Mouse (Mus musculus): ENCODE measurements around the gene Plce1. TPM values are rescaled to one million over a fixed set of nuclear protein-coding genes. Genes with fewer than 3 reads are reported as not detected.
"Not testable (repeated sequence)": the region's sequence is repeated elsewhere in the genome, so short reads cannot be mapped to it uniquely, and the experiment has no call there.

Plce1 gene
- polyA plus RNA-seq, 1 experiment, result 2.3 TPM

GRCm38 (mm10) chr19:38553551-38553950, 72.6 kb downstream of the Plce1 start:
- Histone ChIP-seq H3K4me3 (ENCODE audit: insufficient read depth, low read depth, low read length) (no peak overlapping the region), H3K4me1 (ENCODE audit: control insufficient read depth, insufficient read depth, low read length) (no peaks in the 10 kb centered on the region), H3K27ac (ENCODE audit: insufficient read depth, low read depth, low read length) (no peak overlapping the region), H3K27me3 (replicated peaks; ENCODE audit: control insufficient read depth, insufficient read depth, low read length) (no peaks in the 10 kb centered on the region), H3K36me3 (ENCODE audit: control insufficient read depth, insufficient read depth, low read length) (no peaks in the 10 kb centered on the region)
- 82% methylated on average over 2 of the region's 2 CpGs for WGBS
- no peak for DNase-seq
- TF ChIP-seq POLR2A (IDR thresholded peaks at IDR 0.05; ENCODE audit: low read depth, low read length) (no peak), CTCF (conservative IDR thresholded peaks at IDR 0.05; ENCODE audit: insufficient read depth, insufficient read length, low read depth, low read length) (no peak)

GRCm38 (mm10) chr19:38555399-38555798, 74.5 kb downstream of the Plce1 start:
- no peaks in the 10 kb centered on the region for H3K27me3 ChIP-seq (replicated peaks; ENCODE audit: control insufficient read depth, insufficient read depth, low read length)
- no peak overlapping the region for H3K4me3 ChIP-seq (ENCODE audit: insufficient read depth, low read depth, low read length)
- H3K4me1 ChIP-seq (ENCODE audit: control insufficient read depth, insufficient read depth, low read length), result no peaks in the 10 kb centered on the region
- TF ChIP-seq CTCF (conservative IDR thresholded peaks at IDR 0.05; ENCODE audit: insufficient read depth, insufficient read length, low read depth, low read length), result no peak
- TF ChIP-seq POLR2A (IDR thresholded peaks at IDR 0.05; ENCODE audit: low read depth, low read length), result no peak
- DNase-seq, result no peak
- no peaks in the 10 kb centered on the region for H3K36me3 ChIP-seq (ENCODE audit: control insufficient read depth, insufficient read depth, low read length)
- no peak overlapping the region for H3K27ac ChIP-seq (ENCODE audit: insufficient read depth, low read depth, low read length)
- 63% methylated on average over 3 of the region's 3 CpGs for WGBS

GRCm38 (mm10) chr19:38558816-38559215, 77.9 kb downstream of the Plce1 start:
- Histone ChIP-seq H3K27ac (ENCODE audit: insufficient read depth, low read depth, low read length) (no peak overlapping the region), H3K27me3 (replicated peaks; ENCODE audit: control insufficient read depth, insufficient read depth, low read length) (no peaks in the 10 kb centered on the region), H3K36me3 (ENCODE audit: control insufficient read depth, insufficient read depth, low read length) (no peaks in the 10 kb centered on the region), H3K4me3 (ENCODE audit: insufficient read depth, low read depth, low read length) (no peak overlapping the region), H3K4me1 (ENCODE audit: control insufficient read depth, insufficient read depth, low read length) (no peaks in the 10 kb centered on the region)
- DNase-seq, result peak; percentile 9
- 58% methylated on average over 1 of the region's 1 CpGs for WGBS
- no peak for TF ChIP-seq CTCF (conservative IDR thresholded peaks at IDR 0.05; ENCODE audit: insufficient read depth, insufficient read length, low read depth, low read length)
- TF ChIP-seq POLR2A (IDR thresholded peaks at IDR 0.05; ENCODE audit: low read depth, low read length), result no peak

- not testable (repeated sequence) for H3K27ac ChIP-seq (ENCODE audit: insufficient read depth, low read depth, low read length); H3K27me3 ChIP-seq (replicated peaks; ENCODE audit: control insufficient read depth, insufficient read depth, low read length); H3K4me1 ChIP-seq (ENCODE audit: control insufficient read depth, insufficient read depth, low read length); H3K36me3 ChIP-seq (ENCODE audit: control insufficient read depth, insufficient read depth, low read length); H3K4me3 ChIP-seq (ENCODE audit: insufficient read depth, low read depth, low read length)
- peak; percentile 30 for TF ChIP-seq CTCF (conservative IDR thresholded peaks at IDR 0.05; ENCODE audit: insufficient read depth, insufficient read length, low read depth, low read length)
- DNase-seq, result peak; percentile 5
- WGBS, result 87% methylated on average over 1 of the region's 1 CpGs
Measured at GRCm38 (mm10) chr19:38561887-38562286, 81.0 kb downstream of the Plce1 start.

- Histone ChIP-seq H3K27ac (ENCODE audit: insufficient read depth, low read depth, low read length) (no peak overlapping the region), H3K27me3 (replicated peaks; ENCODE audit: control insufficient read depth, insufficient read depth, low read length) (no peaks in the 10 kb centered on the region), H3K36me3 (ENCODE audit: control insufficient read depth, insufficient read depth, low read length) (no peaks in the 10 kb centered on the region), H3K4me1 (ENCODE audit: control insufficient read depth, insufficient read depth, low read length) (no peaks in the 10 kb centered on the region), H3K4me3 (ENCODE audit: insufficient read depth, low read depth, low read length) (no peak overlapping the region)
- DNase-seq, result no peak
- no peak for TF ChIP-seq CTCF (conservative IDR thresholded peaks at IDR 0.05; ENCODE audit: insufficient read depth, insufficient read length, low read depth, low read length)
- no peak for TF ChIP-seq POLR2A (IDR thresholded peaks at IDR 0.05; ENCODE audit: low read depth, low read length)
Measured at GRCm38 (mm10) chr19:38566156-38566555, 85.2 kb downstream of the Plce1 start.

GRCm38 (mm10) chr19:38566752-38567151, 85.8 kb downstream of the Plce1 start:
- H3K27ac ChIP-seq (ENCODE audit: insufficient read depth, low read depth, low read length), result no peak overlapping the region
- H3K4me3 ChIP-seq (ENCODE audit: insufficient read depth, low read depth, low read length), result no peak overlapping the region
- DNase-seq, result no peak
- H3K36me3 ChIP-seq (ENCODE audit: control insufficient read depth, insufficient read depth, low read length), result no peaks in the 10 kb centered on the region
- no peaks in the 10 kb centered on the region for H3K27me3 ChIP-seq (replicated peaks; ENCODE audit: control insufficient read depth, insufficient read depth, low read length)
- TF ChIP-seq POLR2A (IDR thresholded peaks at IDR 0.05; ENCODE audit: low read depth, low read length), result no peak
- 0 out of 2 replicates have a peak, but pooled peaks have one; percentile 13 for TF ChIP-seq CTCF (conservative IDR thresholded peaks at IDR 0.05; ENCODE audit: insufficient read depth, insufficient read length, low read depth, low read length)
- 23% methylated on average over 7 of the region's 7 CpGs for WGBS
- no peaks in the 10 kb centered on the region for H3K4me1 ChIP-seq (ENCODE audit: control insufficient read depth, insufficient read depth, low read length)

- WGBS, result 59% methylated on average over 5 of the region's 5 CpGs
- no peak for DNase-seq
- no peak overlapping the region for H3K27ac ChIP-seq (ENCODE audit: insufficient read depth, low read depth, low read length)
- TF ChIP-seq POLR2A (IDR thresholded peaks at IDR 0.05; ENCODE audit: low read depth, low read length) (no peak), CTCF (conservative IDR thresholded peaks at IDR 0.05; ENCODE audit: insufficient read depth, insufficient read length, low read depth, low read length) (no peak)
- H3K27me3 ChIP-seq (replicated peaks; ENCODE audit: control insufficient read depth, insufficient read depth, low read length), result no peaks in the 10 kb centered on the region
- H3K4me1 ChIP-seq (ENCODE audit: control insufficient read depth, insufficient read depth, low read length), result no peaks in the 10 kb centered on the region
- no peak overlapping the region for H3K4me3 ChIP-seq (ENCODE audit: insufficient read depth, low read depth, low read length)
- H3K36me3 ChIP-seq (ENCODE audit: control insufficient read depth, insufficient read depth, low read length), result no peaks in the 10 kb centered on the region
Measured at GRCm38 (mm10) chr19:38567331-38567730, 86.4 kb downstream of the Plce1 start.

Data from kidney, adult 2 months (tissue).